Mouse (Mus musculus): ENCODE results near the gene Scube3. TPM values are rescaled to one million over a fixed set of nuclear protein-coding genes. Genes with fewer than 3 reads are reported as not detected.

The Scube3 gene
- polyA plus RNA-seq, 1 experiment from 2014 or later = 1.4 TPM

GRCm38 (mm10) chr17:28205443-28205842, 63.5 kb downstream of the Scube3 start:
- Histone ChIP-seq H3K36me3 (ENCODE audit: control insufficient read depth, insufficient read depth, low read length) (peaks cover 10% of the 10 kb centered on the region; the same call in 1 of the 2 replicates), H3K9ac (ENCODE audit: low read length) (no peak overlapping the region), H3K4me1 (replicated peaks; ENCODE audit: control insufficient read depth, insufficient read depth, low read length) (peaks cover 8% of the 10 kb centered on the region), H3K9me3 (ENCODE audit: control insufficient read depth, low read length) (no peaks in the 10 kb centered on the region), H3K27ac (ENCODE audit: low read length) (no peak overlapping the region), H3K4me2 (ENCODE audit: low read depth, low read length) (no peak overlapping the region), H3K27me3 (ENCODE audit: control insufficient read depth, insufficient read depth, low read depth, low read length) (no peaks in the 10 kb centered on the region), H3K4me3 (ENCODE audit: low read length) (no peak overlapping the region)
- ATAC-seq (ENCODE audit: low read depth) = no peak
- WGBS = 94% methylated on average over 8 of the region's 8 CpGs

DNA sequence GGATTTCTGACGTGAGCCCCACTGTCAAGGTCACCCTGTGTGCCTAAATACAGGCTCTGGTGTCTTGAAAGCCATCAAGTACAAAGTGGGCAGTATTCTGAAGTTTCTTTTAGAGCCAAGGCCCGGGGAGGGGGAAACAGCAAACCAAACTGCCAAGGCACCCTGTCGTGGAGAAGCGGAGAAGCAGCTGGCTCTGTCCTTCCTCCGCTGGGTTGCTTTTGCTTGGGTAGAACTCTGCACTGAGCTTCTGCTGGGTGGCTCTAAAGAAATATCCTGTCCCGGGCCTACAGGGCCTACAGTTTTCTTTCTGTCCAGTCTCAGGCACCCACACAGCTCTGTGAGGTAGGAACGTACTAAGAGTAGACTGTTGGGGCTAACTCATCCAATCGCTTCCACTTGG, 65.2 kb downstream of the Scube3 start:
- peak overlapping the region; percentile 70 for H3K9ac ChIP-seq (ENCODE audit: low read length)
- no peak overlapping the region for H3K4me2 ChIP-seq (ENCODE audit: low read depth, low read length)
- ATAC-seq (ENCODE audit: low read depth) = no peak

DNA sequence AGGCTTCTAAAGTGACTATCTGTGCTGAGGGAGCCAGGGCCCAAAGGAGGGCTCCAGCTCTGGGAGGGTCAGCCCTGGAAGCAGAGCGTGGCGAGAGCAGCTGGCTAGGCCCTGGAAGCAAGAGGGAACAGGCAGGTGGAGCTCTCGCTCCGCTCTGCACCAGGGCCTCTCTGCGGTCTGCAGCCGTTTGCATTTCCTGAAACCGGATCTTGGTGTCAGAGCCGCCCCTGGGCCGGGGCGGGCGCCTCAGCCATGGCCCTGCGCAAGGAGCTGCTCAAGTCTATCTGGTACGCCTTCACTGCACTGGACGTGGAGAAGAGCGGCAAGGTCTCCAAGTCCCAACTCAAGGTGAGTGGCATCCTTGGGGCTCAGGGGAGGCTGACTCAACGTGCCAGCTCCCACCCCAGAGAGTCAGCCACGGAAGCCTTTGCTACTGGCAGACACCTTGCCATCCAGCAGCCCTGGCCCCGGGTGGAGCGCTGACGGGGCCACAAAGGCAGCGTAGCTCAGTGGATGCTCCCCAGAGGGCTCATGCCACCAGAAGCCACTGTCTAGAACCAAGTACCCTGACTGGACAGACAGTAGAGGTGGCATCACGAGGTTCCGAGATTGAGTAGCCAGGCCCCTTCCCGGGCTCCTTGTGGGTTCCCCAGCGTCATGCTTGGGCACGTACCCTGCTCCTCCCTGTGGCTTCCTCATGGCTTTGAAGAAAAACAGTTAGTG, 65.8 kb downstream of the Scube3 start, which contains the start of gene Def6:
Gene Def6, plus strand, starts transcription at position 188 of the 723 bp plus-strand sequence.
- Histone ChIP-seq H3K27ac (ENCODE audit: low read length) (peak within 1 kb of the TSS; percentile 68; the same call in 1 of the 2 replicates), H3K4me3 (ENCODE audit: low read length) (peak within 1 kb of the TSS; percentile 41), H3K9ac (ENCODE audit: low read length) (peak within 1 kb of the TSS; percentile 70), H3K4me2 (ENCODE audit: low read depth, low read length) (peak within 1 kb of the TSS; percentile 63), H3K9me3 (ENCODE audit: control insufficient read depth, low read length) (no peaks in the 10 kb centered on the region), H3K4me1 (replicated peaks; ENCODE audit: control insufficient read depth, insufficient read depth, low read length) (peaks cover 8% of the 10 kb centered on the region), H3K27me3 (ENCODE audit: control insufficient read depth, insufficient read depth, low read depth, low read length) (no peaks in the 10 kb centered on the region), H3K36me3 (ENCODE audit: control insufficient read depth, insufficient read depth, low read length) (peaks cover 2% of the 10 kb centered on the region; the same call in 1 of the 2 replicates)
- peak; percentile 93 for ATAC-seq (ENCODE audit: low read depth)
- 21% methylated on average over 26 of the region's 26 CpGs for WGBS

More for the DNA sequence above, 65.2 kb downstream of the Scube3 start:
- peaks cover 2% of the 10 kb centered on the region; the same call in 1 of the 2 replicates for H3K36me3 ChIP-seq (ENCODE audit: control insufficient read depth, insufficient read depth, low read length)
- no peaks in the 10 kb centered on the region for H3K27me3 ChIP-seq (ENCODE audit: control insufficient read depth, insufficient read depth, low read depth, low read length)
- H3K27ac ChIP-seq (ENCODE audit: low read length) = peak overlapping the region; percentile 68; the same call in 1 of the 2 replicates
- peaks cover 8% of the 10 kb centered on the region for H3K4me1 ChIP-seq (replicated peaks; ENCODE audit: control insufficient read depth, insufficient read depth, low read length)
- H3K9me3 ChIP-seq (ENCODE audit: control insufficient read depth, low read length) = no peaks in the 10 kb centered on the region
- no peak overlapping the region for H3K4me3 ChIP-seq (ENCODE audit: low read length)
- WGBS = 66% methylated on average over 8 of the region's 8 CpGs

GRCm38 (mm10) chr17:28208314-28208612, 66.3 kb downstream of the Scube3 start:
- WGBS = 76% methylated on average over 8 of the region's 8 CpGs
- Histone ChIP-seq H3K27ac (ENCODE audit: low read length) (no peak overlapping the region), H3K4me1 (replicated peaks; ENCODE audit: control insufficient read depth, insufficient read depth, low read length) (peaks cover 8% of the 10 kb centered on the region)

GRCm38 (mm10) chr17:28209457-28210110, 67.6 kb downstream of the Scube3 start:
- Histone ChIP-seq H3K4me3 (ENCODE audit: low read length) (no peak overlapping the region), H3K4me1 (replicated peaks; ENCODE audit: control insufficient read depth, insufficient read depth, low read length) (peaks cover 8% of the 10 kb centered on the region), H3K4me2 (ENCODE audit: low read depth, low read length) (no peak overlapping the region), H3K9ac (ENCODE audit: low read length) (no peak overlapping the region), H3K36me3 (ENCODE audit: control insufficient read depth, insufficient read depth, low read length) (peaks cover 2% of the 10 kb centered on the region; the same call in 1 of the 2 replicates), H3K27me3 (ENCODE audit: control insufficient read depth, insufficient read depth, low read depth, low read length) (no peaks in the 10 kb centered on the region), H3K9me3 (ENCODE audit: control insufficient read depth, low read length) (no peaks in the 10 kb centered on the region), H3K27ac (ENCODE audit: low read length) (no peak overlapping the region)
- no peak for ATAC-seq (ENCODE audit: low read depth)
- 66% methylated on average over 4 of the region's 4 CpGs for WGBS

More at GRCm38 (mm10) chr17:28208314-28208612, 66.3 kb downstream of the Scube3 start:
- H3K9me3 ChIP-seq (ENCODE audit: control insufficient read depth, low read length) = no peaks in the 10 kb centered on the region
- H3K36me3 ChIP-seq (ENCODE audit: control insufficient read depth, insufficient read depth, low read length) = peaks cover 2% of the 10 kb centered on the region; the same call in 1 of the 2 replicates
- H3K4me3 ChIP-seq (ENCODE audit: low read length) = peak overlapping the region; percentile 41
- no peak for ATAC-seq (ENCODE audit: low read depth)
- peak overlapping the region; percentile 70 for H3K9ac ChIP-seq (ENCODE audit: low read length)
- no peaks in the 10 kb centered on the region for H3K27me3 ChIP-seq (ENCODE audit: control insufficient read depth, insufficient read depth, low read depth, low read length)
- peak overlapping the region; percentile 63 for H3K4me2 ChIP-seq (ENCODE audit: low read depth, low read length)

DNA sequence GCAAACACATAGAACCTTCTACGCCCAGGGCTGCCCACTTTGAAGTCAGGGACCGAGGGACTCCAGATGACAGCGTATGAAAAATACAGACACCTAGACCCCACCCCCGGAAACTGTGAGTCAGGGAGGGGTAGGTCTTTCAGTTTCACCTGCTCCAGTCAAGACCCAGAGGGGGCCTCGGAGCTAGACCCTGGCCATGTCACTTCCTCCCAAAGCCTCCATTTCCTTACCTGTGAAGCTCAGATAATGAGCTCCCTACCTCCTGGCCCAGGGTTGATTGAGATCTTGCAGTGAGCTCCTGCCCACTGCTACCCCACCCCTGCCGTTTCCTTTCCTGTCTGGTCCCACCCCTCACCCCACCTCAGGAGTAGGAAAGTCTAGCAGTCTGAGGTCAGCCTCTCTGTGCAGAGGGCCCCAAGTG, 70.0 kb downstream of the Scube3 start:
- WGBS = 55% methylated on average over 6 of the region's 6 CpGs
- no peaks in the 10 kb centered on the region for H3K9me3 ChIP-seq (ENCODE audit: control insufficient read depth, low read length)
- no peak overlapping the region for H3K27ac ChIP-seq (ENCODE audit: low read length)
- no peak overlapping the region; the same call in 1 of the 2 replicates for H3K9ac ChIP-seq (ENCODE audit: low read length)
- ATAC-seq (ENCODE audit: low read depth) = no peak
- H3K4me1 ChIP-seq (replicated peaks; ENCODE audit: control insufficient read depth, insufficient read depth, low read length) = peaks cover 8% of the 10 kb centered on the region
- no peaks in the 10 kb centered on the region for H3K36me3 ChIP-seq (ENCODE audit: control insufficient read depth, insufficient read depth, low read length)
- no peak overlapping the region for H3K4me3 ChIP-seq (ENCODE audit: low read length)
- no peaks in the 10 kb centered on the region for H3K27me3 ChIP-seq (ENCODE audit: control insufficient read depth, insufficient read depth, low read depth, low read length)
- no peak overlapping the region for H3K4me2 ChIP-seq (ENCODE audit: low read depth, low read length)

GRCm38 (mm10) chr17:28212391-28212790, 70.5 kb downstream of the Scube3 start:
- Histone ChIP-seq H3K4me2 (ENCODE audit: low read depth, low read length) (no peak overlapping the region), H3K36me3 (ENCODE audit: control insufficient read depth, insufficient read depth, low read length) (no peaks in the 10 kb centered on the region), H3K9me3 (ENCODE audit: control insufficient read depth, low read length) (no peaks in the 10 kb centered on the region), H3K27ac (ENCODE audit: low read length) (no peak overlapping the region), H3K4me1 (replicated peaks; ENCODE audit: control insufficient read depth, insufficient read depth, low read length) (peaks cover 7% of the 10 kb centered on the region), H3K9ac (ENCODE audit: low read length) (no peak overlapping the region), H3K4me3 (ENCODE audit: low read length) (no peak overlapping the region), H3K27me3 (ENCODE audit: control insufficient read depth, insufficient read depth, low read depth, low read length) (no peaks in the 10 kb centered on the region)
- WGBS = 50% methylated on average over 9 of the region's 9 CpGs
- ATAC-seq (ENCODE audit: low read depth) = no peak

- Histone ChIP-seq H3K36me3 (ENCODE audit: control insufficient read depth, insufficient read depth, low read length) (no peaks in the 10 kb centered on the region), H3K9me3 (ENCODE audit: control insufficient read depth, low read length) (no peaks in the 10 kb centered on the region), H3K4me1 (replicated peaks; ENCODE audit: control insufficient read depth, insufficient read depth, low read length) (peaks cover 4% of the 10 kb centered on the region; the same call in 1 of the 2 replicates), H3K9ac (ENCODE audit: low read length) (no peak overlapping the region), H3K4me3 (ENCODE audit: low read length) (no peak overlapping the region), H3K4me2 (ENCODE audit: low read depth, low read length) (no peak overlapping the region), H3K27ac (ENCODE audit: low read length) (no peak overlapping the region), H3K27me3 (ENCODE audit: control insufficient read depth, insufficient read depth, low read depth, low read length) (no peaks in the 10 kb centered on the region)
- ATAC-seq (ENCODE audit: low read depth) = no peak
- WGBS = 19% methylated on average over 4 of the region's 4 CpGs
Measured at GRCm38 (mm10) chr17:28213236-28213635, 71.3 kb downstream of the Scube3 start.

- 76% methylated on average over 9 of the region's 9 CpGs for WGBS
- no peaks in the 10 kb centered on the region for H3K9me3 ChIP-seq (ENCODE audit: control insufficient read depth, low read length)
- H3K36me3 ChIP-seq (ENCODE audit: control insufficient read depth, insufficient read depth, low read length) = no peaks in the 10 kb centered on the region
- H3K9ac ChIP-seq (ENCODE audit: low read length) = no peak overlapping the region
- H3K4me1 ChIP-seq (replicated peaks; ENCODE audit: control insufficient read depth, insufficient read depth, low read length) = peaks cover 4% of the 10 kb centered on the region; the same call in 1 of the 2 replicates
- no peak overlapping the region for H3K27ac ChIP-seq (ENCODE audit: low read length)
- no peak overlapping the region for H3K4me3 ChIP-seq (ENCODE audit: low read length)
- no peak overlapping the region for H3K4me2 ChIP-seq (ENCODE audit: low read depth, low read length)
- no peak for ATAC-seq (ENCODE audit: low read depth)
- no peaks in the 10 kb centered on the region for H3K27me3 ChIP-seq (ENCODE audit: control insufficient read depth, insufficient read depth, low read depth, low read length)
Measured at GRCm38 (mm10) chr17:28216791-28217190, 74.8 kb downstream of the Scube3 start.
